Mouse (Mus musculus) CD8-positive naive resting alpha-beta T cell, adult 2 months (primary cell): ENCODE results near the gene Kat6b.

Experiments used
- DNase-seq, 2 experiments: peaks; one replicate each; pipeline ENCODE4 v3.0.0; 2022; ENCODE audit warnings: low read depth in 2 of 2, low spot score in 2 of 2

The Kat6b gene

DNA sequence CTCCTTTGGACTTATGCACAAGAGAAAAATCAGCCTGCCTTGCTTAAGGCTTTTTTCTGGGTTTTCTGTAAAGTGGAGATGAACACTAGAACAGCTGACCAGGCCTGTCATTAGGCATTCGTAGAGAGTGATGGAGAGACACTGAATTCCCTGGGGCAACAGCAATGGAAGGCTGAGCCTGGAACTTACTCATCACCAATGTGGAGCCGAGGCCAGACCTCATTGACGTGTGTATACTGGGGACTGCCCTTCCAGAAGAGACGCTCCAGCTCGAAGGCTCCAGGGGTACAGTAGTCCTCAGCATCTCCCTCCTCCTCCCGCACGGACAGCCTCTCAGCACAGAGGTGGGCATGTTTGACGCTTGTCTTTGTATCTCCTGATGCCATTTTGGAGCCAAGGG, 221.5 kb downstream of the Kat6b start:
- no peak for DNase-seq

DNA sequence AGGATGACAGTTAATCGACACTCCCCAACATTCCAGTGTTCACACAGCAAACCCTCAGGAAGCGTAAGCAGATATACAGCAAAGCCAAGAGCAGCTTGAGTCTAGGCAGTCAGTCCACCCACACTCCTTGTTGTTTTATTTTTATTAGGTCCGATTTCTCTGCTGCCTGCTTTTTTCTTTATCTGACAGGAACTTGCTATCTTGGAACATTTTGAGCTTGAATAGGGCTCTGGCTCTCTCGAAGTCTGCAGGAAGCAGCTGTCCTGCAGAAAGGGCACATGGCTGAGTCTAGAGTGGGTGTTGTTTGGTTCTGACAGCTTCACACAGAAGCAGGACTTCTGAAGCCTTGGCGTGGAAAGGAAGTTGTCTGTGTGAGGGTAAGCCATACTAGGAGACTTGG, 222.0 kb downstream of the Kat6b start:
- no peak for DNase-seq

DNA sequence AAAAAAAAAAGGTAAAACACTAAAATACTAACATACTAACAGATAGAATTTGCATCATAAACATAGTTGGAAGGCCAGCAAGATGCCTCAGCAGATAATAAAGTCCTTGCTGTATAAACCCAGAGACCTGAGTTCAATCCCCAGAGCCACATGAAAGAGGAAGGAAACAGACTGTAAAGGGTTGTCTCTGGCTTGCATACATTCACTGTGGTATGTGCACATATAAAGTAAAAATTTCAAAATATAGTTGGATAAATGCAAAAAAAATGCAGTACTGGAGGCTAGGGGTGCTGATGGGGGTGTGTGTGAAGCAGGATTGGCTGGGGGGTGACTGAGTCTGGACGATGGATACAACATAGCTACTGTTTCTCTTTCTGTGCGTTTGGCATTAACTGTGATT, 224.2 kb downstream of the Kat6b start:
- no peak for DNase-seq

DNA sequence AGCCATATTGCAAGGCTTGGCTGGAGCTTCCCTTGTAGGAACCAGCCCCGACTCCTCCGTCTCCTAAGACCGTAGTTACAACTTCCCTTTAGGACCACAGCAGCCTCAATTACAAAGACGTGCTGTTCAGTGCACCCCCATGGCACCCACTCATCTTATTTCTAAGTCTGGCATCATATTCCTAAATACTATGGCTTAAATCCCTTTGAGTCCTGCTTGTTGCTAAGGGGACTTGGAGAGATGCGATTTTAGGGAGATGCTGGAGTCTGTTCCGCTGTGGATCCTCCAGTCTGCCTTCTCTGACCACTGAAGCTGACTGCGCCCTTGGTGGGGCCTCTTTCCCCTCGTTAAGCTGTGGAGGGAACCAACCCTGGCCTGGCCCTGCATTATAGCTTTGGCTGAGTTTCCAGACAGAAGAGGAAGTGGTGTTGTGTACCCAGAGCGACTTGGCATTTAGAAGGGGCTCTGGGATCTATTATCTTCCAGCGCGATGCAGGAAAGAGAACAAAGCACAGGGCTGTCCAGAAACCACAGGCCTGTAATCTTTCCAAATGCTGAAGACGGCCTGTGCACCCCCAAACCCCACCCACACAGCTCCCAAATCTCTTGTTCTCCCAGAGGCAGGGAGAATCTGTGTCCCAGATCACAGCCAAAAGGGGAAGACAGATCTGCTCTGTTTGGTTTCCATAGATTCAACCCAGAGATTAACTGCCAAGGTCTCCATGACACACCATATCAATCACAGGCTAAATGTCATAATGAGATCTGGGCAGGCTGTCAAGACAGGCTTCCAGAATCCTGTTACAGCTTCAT, 225.7 kb downstream of the Kat6b start:
- DNase-seq, result no peak

DNA sequence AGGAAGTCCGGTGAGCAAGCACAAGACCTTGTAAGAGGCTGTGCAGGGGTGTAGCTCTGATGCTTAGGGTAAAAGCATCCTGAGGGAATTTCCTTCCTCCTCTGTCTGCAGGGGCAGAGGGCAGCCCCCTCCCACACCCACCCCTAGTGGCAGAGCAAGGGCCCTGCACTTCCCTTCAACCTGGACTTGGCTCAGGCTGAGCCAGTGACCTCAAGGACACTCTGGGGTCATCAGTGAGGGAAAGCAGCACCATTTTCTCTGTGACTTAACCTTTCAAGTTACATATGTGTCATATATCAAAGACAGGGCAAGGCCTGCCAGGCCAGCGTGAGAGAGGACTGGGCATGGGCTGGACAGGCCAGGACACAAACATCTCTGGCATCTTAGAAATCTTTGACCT, 228.3 kb downstream of the Kat6b start:
- DNase-seq, result no peak

DNA sequence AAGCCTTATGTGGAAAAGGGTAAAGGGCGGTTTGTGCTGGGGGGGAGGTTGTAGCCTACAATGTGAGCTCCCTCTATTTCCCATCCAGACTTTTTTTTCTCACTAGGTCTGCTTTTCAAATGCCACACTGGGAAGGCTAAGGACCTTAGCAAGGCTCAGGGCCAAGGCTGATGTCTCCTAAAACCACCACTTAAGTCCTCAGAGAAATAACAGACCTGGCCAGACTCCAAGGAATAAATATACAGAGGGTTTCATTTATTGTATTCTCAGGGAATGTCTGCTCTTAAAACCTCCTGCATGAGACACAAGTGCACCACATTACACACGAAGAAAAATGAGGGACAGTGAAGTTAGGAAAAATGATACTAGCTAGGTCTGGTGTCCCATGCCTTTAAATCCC, 230.0 kb downstream of the Kat6b start:
- DNase-seq, result no peak

DNA sequence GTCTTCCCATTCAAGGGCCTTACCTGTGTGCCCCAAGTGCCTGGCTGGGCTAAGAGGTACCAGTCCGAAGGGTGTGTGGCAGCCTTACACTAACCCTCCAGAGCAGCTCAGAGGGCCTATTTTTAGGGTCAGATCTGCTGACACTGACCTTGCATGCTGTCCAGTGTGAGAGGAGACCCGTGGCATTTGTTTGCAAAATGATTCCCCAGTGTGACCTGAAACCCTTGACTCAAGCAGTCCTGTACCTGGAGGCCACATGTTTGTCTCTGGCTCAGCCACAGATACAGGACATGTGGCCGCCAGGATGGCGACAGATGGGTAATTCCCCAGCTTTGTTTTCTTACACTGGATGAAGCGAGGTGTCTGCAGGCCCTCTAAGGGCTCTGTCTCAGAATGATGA, 233.3 kb downstream of the Kat6b start, which contains the start of gene Dupd1:
Gene Dupd1, minus strand, starts transcription at position 91 of the 400 bp plus-strand sequence.
- DNase-seq, result no peak

DNA sequence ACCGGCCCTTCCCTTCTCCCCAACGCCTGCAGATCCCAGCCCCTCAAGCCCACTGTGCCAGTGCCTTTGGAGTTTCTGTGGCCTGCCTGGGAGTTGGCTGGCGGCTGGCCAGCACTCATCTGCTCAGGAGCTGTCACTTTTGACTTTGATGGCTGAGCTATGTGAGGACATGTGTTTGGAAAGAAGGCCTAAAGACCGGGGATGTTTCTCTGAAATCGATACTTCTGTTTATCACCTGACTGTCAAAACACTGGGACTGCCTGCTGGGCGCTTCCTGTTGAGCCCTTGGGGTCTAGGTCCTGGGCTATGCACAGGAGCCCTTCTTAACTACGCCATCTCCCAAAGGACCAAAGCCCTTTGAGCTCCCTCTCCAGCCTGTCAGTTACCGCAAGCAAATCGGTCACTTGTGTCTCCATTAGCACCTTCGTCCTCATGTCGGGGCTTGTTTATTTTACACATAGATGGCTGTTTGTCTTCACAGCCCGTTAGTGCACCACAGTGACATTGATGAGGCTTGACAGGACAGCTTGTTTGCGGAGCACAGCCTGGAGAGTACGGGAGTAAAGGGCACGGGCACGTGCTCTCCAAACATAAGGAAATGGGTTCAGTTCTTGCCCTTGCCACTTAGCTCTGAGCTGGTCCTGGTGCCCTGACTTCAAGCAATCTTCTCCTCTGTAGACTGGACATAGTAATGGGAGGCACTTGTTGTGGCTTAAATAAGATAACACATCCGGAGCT, 238.6 kb downstream of the Kat6b start:
- DNase-seq, result no peak

DNA sequence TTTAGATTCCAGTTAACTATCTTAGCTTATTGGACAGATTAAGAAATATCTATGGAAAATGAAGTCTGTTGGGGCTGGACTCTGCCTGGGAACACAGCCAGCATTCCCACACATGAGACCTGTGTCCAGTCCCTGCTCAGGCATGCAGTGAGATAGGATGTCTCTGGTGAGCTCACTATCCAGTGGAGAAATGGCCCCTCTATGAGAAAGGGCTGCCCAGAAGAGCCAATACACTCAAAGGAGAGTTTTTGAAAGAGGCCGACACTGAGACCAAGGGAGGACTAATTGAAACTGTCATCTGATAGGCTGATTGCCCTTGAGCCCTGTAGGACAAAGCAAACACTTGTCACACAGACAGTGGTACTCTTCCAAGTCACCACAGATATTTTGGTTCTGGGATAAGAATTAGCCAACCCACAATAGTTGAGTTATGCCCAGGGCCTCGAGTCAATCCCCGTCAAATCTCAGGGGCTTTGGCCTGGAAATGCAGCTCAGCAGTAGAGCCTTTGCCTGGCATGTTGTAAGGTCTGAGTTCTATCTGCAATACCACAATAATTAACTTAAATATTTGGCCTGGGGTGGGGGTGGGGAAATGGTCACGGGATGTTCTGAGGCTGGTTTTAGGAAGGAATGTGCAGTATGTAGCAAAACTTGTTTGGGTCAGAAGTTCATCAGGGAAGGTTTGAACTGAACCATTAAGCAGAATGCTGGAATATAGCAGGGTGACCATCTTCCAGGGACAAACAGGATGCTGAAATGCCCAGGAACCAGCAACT, 239.4 kb downstream of the Kat6b start:
- no peak for DNase-seq
